Mouse (Mus musculus) kidney, adult 2 months (tissue): ENCODE measurements around the gene Olfr867. TPM values are rescaled to one million over a fixed set of nuclear protein-coding genes. Genes with fewer than 3 reads are reported as not detected.

Experiments
- DNase-seq: peaks from one replicate; pipeline ENCODE4 v3.0.0; 2021
- H3K27ac ChIP-seq: fragments of 200-500 bp; 2 replicates; pipeline ENCODE4 v1.5.1; 2012; ENCODE audit warnings: low read depth, low read length, control low read depth, inconsistent platforms; ENCODE audit not compliant: insufficient read depth
- H3K27me3 ChIP-seq: fragments of 200-500 bp; replicated peaks from 2 replicates; pipeline ENCODE4 v1.6.1; 2012; ENCODE audit warnings: mild to moderate bottlenecking, moderate library complexity, low read length, inconsistent platforms; ENCODE audit not compliant: control insufficient read depth, insufficient read depth
- H3K36me3 ChIP-seq: fragments of 200-500 bp; 2 replicates; pipeline ENCODE4 v1.6.1; 2012; ENCODE audit warnings: mild to moderate bottlenecking, moderate library complexity, low read length, inconsistent platforms; ENCODE audit not compliant: control insufficient read depth, insufficient read depth
- H3K4me1 ChIP-seq: fragments of 200-500 bp; 2 replicates; pipeline ENCODE4 v1.6.1; 2011; ENCODE audit warnings: low read length; ENCODE audit not compliant: control insufficient read depth, insufficient read depth
- H3K4me3 ChIP-seq: fragments of 200-500 bp; 2 replicates; pipeline ENCODE4 v1.5.1; 2011; ENCODE audit warnings: mild to moderate bottlenecking, low read depth, low read length, control low read depth; ENCODE audit not compliant: insufficient read depth
- CTCF ChIP-seq: fragments of 200-500 bp; conservative IDR thresholded peaks from 2 replicates; pipeline ENCODE4 v1.5.1; 2011; ENCODE audit warnings: low read depth, mild to moderate bottlenecking, control low read depth, low read length, moderate library complexity, mixed read lengths; ENCODE audit not compliant: insufficient read depth, insufficient read length
- POLR2A ChIP-seq: fragments of 200-500 bp; IDR thresholded peaks from one replicate; pipeline ENCODE4 v1.6.1; 2011; ENCODE audit warnings: low read depth, low read length, control low read depth
- WGBS: fragments of 180-500 bp; shearing (Covaris S2); methylation state at CpG from one replicate; pipeline ENCODE4 v1.1.7; 2018; 5-methylcytosine and 5-hydroxymethylcytosine counted together
- polyA plus RNA-seq: library from polyadenylated mRNA; depleted of rRNA; stranded (reverse); fragments of >200 nt; gene quantifications from 2 replicates; pipeline ENCODE4 v1.2.3, GENCODE M21; 2012; rRNA removed

The Olfr867 gene
- polyA plus RNA-seq: not detected in 2 replicates

GRCm38 (mm10) chr9:20057462-20057861 lies at the start of gene Olfr867:
Gene Olfr867 (minus strand): TSS chr9:20057562.
- no peak for TF ChIP-seq POLR2A
- no peak for TF ChIP-seq CTCF
- no peaks in the 10 kb centered on the region for H3K36me3 ChIP-seq
- no peak within 1 kb of the TSS for H3K27ac ChIP-seq
- no peak within 1 kb of the TSS for H3K4me3 ChIP-seq
- 67% methylated on average over 1 of the region's 1 CpGs for WGBS
- no peaks in the 10 kb centered on the region for H3K4me1 ChIP-seq
- no peaks in the 10 kb centered on the region for H3K27me3 ChIP-seq
- DNase-seq: no peak

- TF ChIP-seq POLR2A (no peak), CTCF (no peak)
- Histone ChIP-seq H3K27ac (no peak within 1 kb of the TSS), H3K4me3 (no peak within 1 kb of the TSS), H3K27me3 (no peaks in the 10 kb centered on the region), H3K4me1 (no peaks in the 10 kb centered on the region), H3K36me3 (no peaks in the 10 kb centered on the region)
- no peak for DNase-seq
- whole genome bisulfite sequencing: 34% methylated on average over 2 of the region's 2 CpGs
Observed at GRCm38 (mm10) chr9:20098326-20098725, 41.0 kb upstream of the Olfr867 start, which contains the start of gene Olfr868. Gene Olfr868 (plus strand): TSS chr9:20098626.

GRCm38 (mm10) chr9:20073523-20074177 lies 16.3 kb upstream of the Olfr867 start:
- WGBS: 51% methylated on average over 7 of the region's 7 CpGs

GRCm38 (mm10) chr9:20071291-20071690 lies 13.9 kb upstream of the Olfr867 start:
- H3K4me1 ChIP-seq: no peaks in the 10 kb centered on the region
- no peaks in the 10 kb centered on the region for H3K27me3 ChIP-seq
- no peaks in the 10 kb centered on the region for H3K36me3 ChIP-seq
- DNase-seq: no peak
- TF ChIP-seq POLR2A: no peak
- no peak for TF ChIP-seq CTCF
- 83% methylated on average over 1 of the region's 1 CpGs for WGBS
- no peak overlapping the region for H3K27ac ChIP-seq
- H3K4me3 ChIP-seq: no peak overlapping the region

More at GRCm38 (mm10) chr9:20073523-20074177, 16.3 kb upstream of the Olfr867 start:
- Histone ChIP-seq H3K27me3 (no peaks in the 10 kb centered on the region), H3K36me3 (no peaks in the 10 kb centered on the region), H3K4me1 (no peaks in the 10 kb centered on the region), H3K27ac (no peak overlapping the region), H3K4me3 (no peak overlapping the region)
- DNase-seq: peak; percentile 12
- TF ChIP-seq POLR2A: no peak
- no peak for TF ChIP-seq CTCF

- Histone ChIP-seq H3K27me3 (no peaks in the 10 kb centered on the region), H3K27ac (no peak overlapping the region), H3K36me3 (no peaks in the 10 kb centered on the region), H3K4me3 (no peak overlapping the region), H3K4me1 (no peaks in the 10 kb centered on the region)
- no peak for TF ChIP-seq CTCF
- no peak for TF ChIP-seq POLR2A
- 67% methylated on average over 3 of the region's 3 CpGs for WGBS
- DNase-seq: no peak
Observed at GRCm38 (mm10) chr9:20070236-20070635, 12.9 kb upstream of the Olfr867 start.

GRCm38 (mm10) chr9:20047964-20048363 lies 9.4 kb downstream of the Olfr867 start:
- Histone ChIP-seq H3K27me3 (no peaks in the 10 kb centered on the region), H3K27ac (no peak overlapping the region), H3K4me1 (no peaks in the 10 kb centered on the region), H3K36me3 (no peaks in the 10 kb centered on the region), H3K4me3 (no peak overlapping the region)
- 66% methylated on average over 3 of the region's 3 CpGs for WGBS
- no peak for TF ChIP-seq POLR2A
- TF ChIP-seq CTCF: no peak
- DNase-seq: no peak

- Histone ChIP-seq H3K27me3 (no peaks in the 10 kb centered on the region), H3K4me1 (no peaks in the 10 kb centered on the region), H3K36me3 (no peaks in the 10 kb centered on the region), H3K27ac (no peak within 1 kb of the TSS), H3K4me3 (no peak within 1 kb of the TSS)
- no peak for DNase-seq
- 78% methylated on average over 2 of the region's 2 CpGs for WGBS
- TF ChIP-seq POLR2A (no peak), CTCF (no peak)
Observed at GRCm38 (mm10) chr9:20027935-20028334, 29.4 kb downstream of the Olfr867 start, which contains the start of gene Olfr866. Gene Olfr866 (minus strand): TSS chr9:20028035.

Other genes with a start within 250 kb of the Olfr867 start
- gene Olfr860, start 207.8 kb downstream of the Olfr867 start, polyA plus RNA-seq: not detected in 2 replicates
- gene Olfr862, start 169.6 kb downstream of the Olfr867 start, polyA plus RNA-seq: not detected in 2 replicates
- not detected in 2 replicates for gene Olfr77, start 140.7 kb downstream of the Olfr867 start, polyA plus RNA-seq
- gene Olfr866, start 29.5 kb downstream of the Olfr867 start, polyA plus RNA-seq: not detected in 2 replicates
- not detected in 2 replicates for gene Olfr868, start 41.1 kb upstream of the Olfr867 start, polyA plus RNA-seq
- not detected in 2 replicates for gene Olfr869, start 71.4 kb upstream of the Olfr867 start, polyA plus RNA-seq
- gene Olfr870, start 116.5 kb upstream of the Olfr867 start, polyA plus RNA-seq: not detected in 2 replicates
- gene Olfr871, start 154.6 kb upstream of the Olfr867 start, polyA plus RNA-seq: not detected in 2 replicates
- gene Olfr872, start 179.6 kb upstream of the Olfr867 start, polyA plus RNA-seq: not detected in 2 replicates
- gene Olfr39, start 224.8 kb upstream of the Olfr867 start, polyA plus RNA-seq: not detected in 2 replicates
- not detected in 2 replicates for gene Olfr873, start 241.0 kb upstream of the Olfr867 start, polyA plus RNA-seq